ENCODE assay signal across 14 mouse cellular contexts in the genomic region with DNA sequence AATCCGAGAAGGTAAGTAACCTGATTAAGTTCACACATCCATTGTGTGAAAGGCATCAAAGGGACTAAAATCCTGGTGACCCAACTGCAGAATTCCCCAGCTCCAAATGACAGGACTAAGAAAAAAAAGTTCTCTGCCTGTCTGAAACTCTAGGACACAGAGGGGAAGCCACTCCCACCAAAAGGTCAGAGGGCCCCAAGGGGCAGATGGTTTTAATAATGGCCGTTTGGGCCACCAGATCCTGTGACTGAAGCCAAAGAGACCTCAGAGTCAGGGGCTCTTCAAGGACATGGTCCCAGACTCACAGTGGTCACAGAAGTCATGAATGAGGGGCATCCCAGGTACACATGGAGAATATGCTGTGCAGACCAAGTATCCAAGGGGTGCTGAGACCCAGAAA.
"Had no signal": no experiment of that assay in that cellular context is flagged by ENCODE, and none has a peak within 500 bp of the region (broad histone marks: within the 10 kb centered on the region; RNA-seq: fewer than 3 reads in every experiment).

No protein-coding gene starts in this region.

- H3K9ac ChIP-seq: liver, embryonic 14.5 days; midbrain, embryonic 13.5 days; neural tube, embryonic 15.5 days had no signal

- H3K27ac ChIP-seq: kidney, postnatal 0 days; liver, embryonic 14.5 days; midbrain, embryonic 13.5 days; neural tube, embryonic 15.5 days had no signal

- H3K9me3 ChIP-seq: midbrain, embryonic 13.5 days; neural tube, embryonic 15.5 days had no signal

- ATAC-seq: intestine, postnatal 0 days; midbrain, embryonic 13.5 days had no signal

- H3K4me3 ChIP-seq: layer of hippocampus, adult 2 months; midbrain, embryonic 13.5 days; myocyte; neural tube, embryonic 15.5 days had no signal

- H3K36me3 ChIP-seq: midbrain, embryonic 13.5 days; neural tube, embryonic 15.5 days had no signal

- H3K27me3 ChIP-seq: midbrain, embryonic 13.5 days; neural tube, embryonic 15.5 days had no signal

- H3K4me2 ChIP-seq: midbrain, embryonic 13.5 days; neural tube, embryonic 15.5 days had no signal

- DNase-seq: kidney, adult 8-10 months; kidney, postnatal 36 days; liver; lung, adult 18-20 months; right cerebral cortex, postnatal 4 days; spleen, adult 18-20 months; thymus, postnatal 36 days had no signal
